Comparison of ENCODE assay signal across 19 mouse cellular contexts in genomic region chr15:25227496-25227895, GRCm38 (mm10).
DNase-seq lines count a peak whose midpoint lies in the region; ATAC-seq and TF ChIP-seq lines count a peak whose summit lies in the region.
"Had no signal": no experiment of that assay in that cellular context is flagged by ENCODE, and none has a peak within 500 bp of the region (broad histone marks: within the 10 kb centered on the region; RNA-seq: fewer than 3 reads in every experiment).

No protein-coding gene starts in this region.

- H3K9me3 ChIP-seq in lung, postnatal 0 days (ENCODE audit: low read length), result no peaks in the 10 kb centered on the region
- H3K9me3 ChIP-seq: forebrain, embryonic 13.5 days; heart, embryonic 10.5 days; limb, embryonic 12.5 days; stomach, embryonic 15.5 days had no signal

- no peak for TF ChIP-seq CTCF in lung, postnatal 0 days (IDR thresholded peaks at IDR 0.05)

- no peak overlapping the region for H3K4me2 ChIP-seq in lung, postnatal 0 days (replicated peaks; ENCODE audit: low read depth, low read length)
- H3K4me2 ChIP-seq: forebrain, embryonic 13.5 days; hindbrain, embryonic 14.5 days; limb, embryonic 12.5 days; stomach, embryonic 15.5 days had no signal

- H3K4me1 ChIP-seq in lung, postnatal 0 days (ENCODE audit: insufficient read depth, low read depth, low read length), result no peaks in the 10 kb centered on the region
- H3K4me1 ChIP-seq: heart, embryonic 10.5 days; stomach, embryonic 15.5 days had no signal

- no peaks in the 10 kb centered on the region for H3K36me3 ChIP-seq in lung, postnatal 0 days (ENCODE audit: insufficient read depth, low read length)
- H3K36me3 ChIP-seq: heart, embryonic 10.5 days; limb, embryonic 12.5 days; stomach, embryonic 15.5 days had no signal

- H3K27me3 ChIP-seq in lung, postnatal 0 days (replicated peaks; ENCODE audit: insufficient read depth, low read length), result no peaks in the 10 kb centered on the region
- H3K27me3 ChIP-seq: limb, embryonic 12.5 days; stomach, embryonic 15.5 days had no signal

- H3K27ac ChIP-seq in lung, postnatal 0 days (ENCODE audit: low read length), result no peak overlapping the region
- H3K27ac ChIP-seq: forebrain, embryonic 13.5 days; heart, embryonic 10.5 days; hindbrain, embryonic 14.5 days; limb, embryonic 12.5 days; stomach, embryonic 15.5 days had no signal

- ATAC-seq in lung, postnatal 0 days, result no peak
- ATAC-seq in CD4-positive, CD25-positive, alpha-beta regulatory T cell, adult 4 months, result peak; percentile 60
- peak; percentile 90 for ATAC-seq in megakaryocyte progenitor cell, adult 5-6 weeks (replicated peaks; ENCODE audit: poor library complexity)
- ATAC-seq: forebrain, embryonic 13.5 days had no signal

- H3K4me3 ChIP-seq in lung, postnatal 0 days (ENCODE audit: low read depth, low read length), result no peak overlapping the region
- H3K4me3 ChIP-seq: forebrain, embryonic 13.5 days; heart, embryonic 10.5 days; limb, embryonic 12.5 days; stomach, embryonic 15.5 days had no signal

- peak; percentile 12 for DNase-seq in lung, postnatal 0 days (ENCODE audit: low spot score)
- no peak for DNase-seq in lung, postnatal 36 days
- peak; percentile 6 for DNase-seq in c-Kit-positive CD71-negative TER-119-negative erythroid progenitor cells, embryonic 14.5 days (ENCODE audit: low read depth)
- no peak for DNase-seq in cerebellum, postnatal 36 days
- DNase-seq in yolk sac, embryonic 10.5 days (ENCODE audit: low spot score), result no peak
- no peak for DNase-seq in cerebellum, adult 8-10 months
- DNase-seq: adrenal gland, postnatal 25 days; cerebellum, adult 9-10 months; gastrocnemius, postnatal 36 days; heart, postnatal 10 days; midbrain, embryonic 14.5 days; right cerebral cortex, adult 18-20 months had no signal

- H3K9ac ChIP-seq in lung, postnatal 0 days (replicated peaks; ENCODE audit: low read depth), result no peak overlapping the region
- H3K9ac ChIP-seq: forebrain, embryonic 13.5 days; hindbrain, embryonic 14.5 days; limb, embryonic 12.5 days; stomach, embryonic 15.5 days had no signal

- WGBS in lung, postnatal 0 days, result 29% methylated on average over 7 of the region's 7 CpGs

- no peak for TF ChIP-seq EP300 in lung, postnatal 0 days (IDR thresholded peaks at IDR 0.05)

Comparison
In these comparisons a context has a peak if more than half of its experiments do, and no peak if none do; other contexts are left out.
1. DNase-seq: peak in lung, postnatal 0 days (single experiment) and c-Kit-positive CD71-negative TER-119-negative erythroid progenitor cells, embryonic 14.5 days (single experiment); none in lung, postnatal 36 days (single experiment), cerebellum, postnatal 36 days (0 of 2), yolk sac, embryonic 10.5 days (single experiment) and cerebellum, adult 8-10 months (single experiment).